Mouse (Mus musculus): ENCODE data around the gene Smpd3. TPM values are rescaled to one million over a fixed set of nuclear protein-coding genes. Genes with fewer than 3 reads are reported as not detected.
"Not testable (repeated sequence)": the region's sequence is repeated elsewhere in the genome, so short reads cannot be mapped to it uniquely, and the experiment has no call there.

Smpd3 gene
- polyA plus RNA-seq, 3 experiments from 2014 or later: not detected

DNA sequence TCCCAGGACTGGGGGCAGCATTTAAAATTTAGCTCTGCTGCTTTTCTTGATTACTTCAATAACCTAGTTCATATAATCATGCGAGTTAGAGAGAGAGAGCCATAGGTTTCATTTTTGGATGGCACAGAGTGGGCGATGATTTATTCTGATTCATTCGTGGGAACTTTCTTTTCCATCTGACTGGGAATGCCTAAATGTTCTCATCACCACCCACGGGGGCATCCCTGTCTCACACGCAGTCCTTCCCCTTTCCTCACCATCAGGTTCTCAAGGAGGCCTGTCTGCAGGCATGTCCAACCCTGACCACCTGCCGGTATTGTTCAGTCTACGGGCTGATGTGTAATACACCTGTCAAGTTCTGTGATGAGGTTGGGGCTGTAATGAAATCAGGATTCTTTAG, 16.4 kb downstream of the Smpd3 start:
- no peak for ATAC-seq

DNA sequence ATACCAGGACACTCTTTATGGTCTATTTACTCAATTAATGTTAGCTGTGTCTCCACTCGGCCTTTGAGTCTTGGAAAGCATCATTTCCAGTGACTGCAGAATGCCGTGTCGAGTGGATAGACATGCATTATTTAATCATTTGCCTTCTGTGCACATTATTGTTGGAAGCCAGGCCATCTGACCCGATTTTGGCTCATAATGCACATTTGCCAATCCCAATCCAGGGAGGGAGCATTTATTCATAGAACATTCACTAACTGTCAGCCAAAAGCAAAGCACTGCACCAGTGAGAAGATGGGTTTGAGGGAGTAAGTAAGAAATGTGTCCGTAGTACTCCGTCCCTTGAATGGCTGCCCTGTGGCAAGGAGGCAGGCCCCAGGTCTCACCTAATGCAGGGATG, 17.8 kb downstream of the Smpd3 start:
- ATAC-seq: no peak

DNA sequence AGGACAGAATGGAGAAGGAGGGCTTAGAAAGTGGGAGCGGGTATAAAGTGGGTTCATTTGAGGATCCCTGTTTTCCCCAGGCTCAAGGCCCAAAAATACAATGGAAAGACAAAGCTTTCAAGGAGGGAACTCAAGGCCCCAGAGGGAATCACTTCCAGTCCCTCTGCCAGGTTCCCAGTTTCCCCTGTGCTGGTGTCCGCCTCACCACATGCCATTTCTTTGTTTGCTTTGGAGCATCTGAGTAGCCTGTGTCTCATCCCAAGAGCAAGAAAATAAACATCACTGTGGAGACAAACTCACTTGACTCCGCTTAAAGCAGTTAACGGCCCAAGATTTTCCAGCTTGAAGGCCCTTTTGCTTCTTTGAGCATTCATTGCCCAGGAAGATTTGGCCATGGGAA, 20.7 kb downstream of the Smpd3 start:
- ATAC-seq: no peak

DNA sequence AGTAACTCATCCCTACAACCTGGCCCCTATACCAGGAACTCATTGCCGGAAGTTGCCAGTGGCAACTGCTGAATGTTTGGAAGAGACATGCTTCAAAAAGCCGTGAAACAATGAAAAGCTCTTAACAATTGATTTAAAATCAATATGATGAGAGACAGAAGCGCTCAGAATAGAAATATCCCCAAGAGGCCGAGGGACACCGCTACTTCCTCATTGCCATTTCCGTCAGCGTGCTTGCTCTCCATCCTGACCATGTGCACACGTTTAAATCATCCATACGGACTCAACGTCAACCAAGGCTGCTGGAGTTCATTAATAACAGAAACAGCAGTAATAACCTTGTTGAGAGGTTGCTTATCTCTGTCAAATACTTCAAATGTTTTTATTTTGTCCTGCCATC, 21.3 kb downstream of the Smpd3 start:
- ATAC-seq: no peak

DNA sequence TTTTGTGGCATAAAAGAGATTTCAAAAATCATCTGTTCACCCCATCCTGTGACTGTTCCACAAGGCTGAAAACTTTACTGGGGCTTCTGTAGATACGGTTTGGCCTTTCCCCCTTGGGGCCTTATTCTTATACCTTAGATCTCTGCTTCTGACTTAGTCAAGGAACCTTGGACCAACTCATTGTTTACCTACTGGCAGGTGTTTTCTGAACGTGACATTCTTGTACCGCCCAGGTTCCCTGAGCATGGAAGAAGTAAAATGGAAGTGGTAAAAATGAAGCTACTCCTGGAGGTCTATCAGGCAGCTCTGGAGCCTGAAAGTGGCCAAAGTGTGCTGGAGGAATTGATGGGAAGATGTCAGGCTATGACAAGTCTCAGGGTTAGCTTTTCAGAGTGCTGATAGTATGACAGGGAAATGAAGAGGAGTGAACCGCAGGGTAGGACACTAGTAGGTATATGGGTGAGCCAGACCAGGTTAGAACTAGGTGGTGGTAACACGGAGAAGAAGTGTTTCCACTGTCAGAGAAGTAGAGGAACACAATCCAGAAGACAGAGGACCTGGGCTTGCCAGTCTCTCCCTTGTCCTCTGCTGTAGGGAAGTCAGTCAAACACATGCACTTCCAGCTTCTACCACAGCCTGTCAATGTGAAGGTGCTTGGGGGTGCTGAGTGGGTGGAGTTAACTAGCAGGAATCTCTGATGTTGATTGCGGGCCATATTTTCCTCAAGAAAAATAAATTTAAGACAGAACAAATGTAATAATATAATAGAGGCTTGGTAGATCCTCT, 22.2 kb downstream of the Smpd3 start:
- no peak for ATAC-seq

DNA sequence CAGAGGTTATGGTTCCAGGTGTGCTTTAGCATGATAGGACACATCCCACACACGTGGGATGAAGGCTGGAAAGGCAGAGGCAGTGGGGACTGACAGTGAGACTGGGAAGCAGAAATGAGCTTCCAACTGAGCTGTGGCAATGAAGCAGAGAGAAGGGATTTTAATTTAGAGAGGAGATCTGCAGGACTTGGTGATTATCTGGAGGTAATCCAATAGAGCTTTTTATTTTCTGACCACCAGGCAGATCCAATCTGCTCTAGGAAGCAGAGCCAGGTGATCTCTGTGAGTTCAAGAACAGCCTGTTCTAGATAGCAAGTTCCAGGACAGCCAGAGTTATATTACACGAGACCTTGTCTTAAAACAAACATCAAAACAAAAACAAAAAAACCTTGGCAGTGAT, 24.0 kb downstream of the Smpd3 start:
- no peak for ATAC-seq

DNA sequence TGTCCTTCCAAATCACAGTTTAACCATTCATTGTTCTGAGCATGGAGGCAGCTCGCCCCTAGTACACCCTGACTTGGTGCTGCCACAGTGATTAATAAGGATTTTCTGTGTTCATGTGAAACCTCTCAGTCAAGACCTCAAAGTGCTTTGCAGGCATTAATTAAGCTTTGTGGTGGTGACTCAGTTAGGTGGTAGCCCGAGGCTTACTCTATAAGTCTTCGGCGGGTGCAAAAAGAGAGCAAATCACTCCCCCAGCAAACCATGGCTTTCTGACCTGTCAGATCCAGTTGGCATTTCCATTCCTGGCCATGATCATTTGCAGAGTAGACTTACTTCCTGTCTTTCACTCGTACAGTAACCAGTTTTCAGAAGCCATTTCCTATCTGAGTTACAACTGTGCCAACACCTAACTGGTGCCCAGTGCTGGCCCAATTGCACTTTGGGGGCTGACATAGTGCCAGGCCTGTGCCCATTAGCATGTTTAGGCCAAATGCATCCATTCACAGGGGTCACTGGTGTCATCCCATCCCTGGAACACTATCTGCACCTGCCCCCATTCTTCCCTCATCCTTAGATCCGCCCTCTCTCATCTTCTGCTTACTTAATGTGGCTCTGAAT, 24.6 kb downstream of the Smpd3 start:
- no peak for ATAC-seq

DNA sequence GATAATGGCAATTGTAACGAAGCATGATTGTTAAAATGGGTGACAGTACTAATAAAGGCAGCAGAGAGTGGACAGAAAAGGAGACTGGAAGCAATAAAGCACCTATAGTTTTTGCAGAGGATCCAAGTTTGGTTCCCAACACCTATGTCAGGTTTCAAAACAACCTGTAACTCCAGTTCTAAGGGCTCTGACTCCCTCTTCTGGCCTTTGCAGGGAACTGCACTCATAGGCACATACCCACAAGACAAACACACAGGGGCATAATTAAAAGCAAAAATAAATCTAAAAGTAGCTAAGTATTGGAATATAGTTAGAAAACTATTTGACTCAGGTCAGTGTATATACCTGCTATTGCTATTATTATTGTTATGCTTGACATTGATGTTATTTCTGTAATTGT, 25.8 kb downstream of the Smpd3 start:
- ATAC-seq: no peak

DNA sequence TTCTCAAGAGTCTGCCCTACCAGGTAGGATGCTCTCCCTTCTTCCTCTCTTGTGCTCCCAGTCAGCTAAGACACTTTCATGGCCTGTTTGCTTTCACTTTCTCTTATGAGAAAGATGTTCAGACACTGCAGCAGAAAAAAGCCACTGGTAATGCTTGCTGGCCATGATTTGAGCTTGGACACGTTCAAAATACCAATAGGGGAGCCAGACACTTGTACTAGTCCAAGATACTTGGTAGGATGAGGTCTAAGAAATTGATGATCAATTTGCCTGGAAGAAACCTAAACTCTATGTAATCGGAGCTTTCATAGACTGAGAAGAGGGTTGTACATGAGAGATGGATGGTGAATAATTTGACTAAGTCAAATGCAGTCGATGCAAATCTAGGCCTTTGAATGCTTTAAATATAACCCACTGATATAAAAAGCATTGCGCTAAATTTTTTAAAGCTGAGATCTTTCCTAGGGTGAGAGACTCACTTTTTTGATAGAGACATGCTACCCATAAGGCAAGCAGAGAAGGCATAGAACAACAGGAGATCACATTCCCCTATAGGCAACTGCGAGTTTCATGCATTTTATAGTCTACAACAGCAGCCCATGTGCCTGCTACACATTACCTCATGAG, 27.6 kb downstream of the Smpd3 start:
- ATAC-seq: no peak

DNA sequence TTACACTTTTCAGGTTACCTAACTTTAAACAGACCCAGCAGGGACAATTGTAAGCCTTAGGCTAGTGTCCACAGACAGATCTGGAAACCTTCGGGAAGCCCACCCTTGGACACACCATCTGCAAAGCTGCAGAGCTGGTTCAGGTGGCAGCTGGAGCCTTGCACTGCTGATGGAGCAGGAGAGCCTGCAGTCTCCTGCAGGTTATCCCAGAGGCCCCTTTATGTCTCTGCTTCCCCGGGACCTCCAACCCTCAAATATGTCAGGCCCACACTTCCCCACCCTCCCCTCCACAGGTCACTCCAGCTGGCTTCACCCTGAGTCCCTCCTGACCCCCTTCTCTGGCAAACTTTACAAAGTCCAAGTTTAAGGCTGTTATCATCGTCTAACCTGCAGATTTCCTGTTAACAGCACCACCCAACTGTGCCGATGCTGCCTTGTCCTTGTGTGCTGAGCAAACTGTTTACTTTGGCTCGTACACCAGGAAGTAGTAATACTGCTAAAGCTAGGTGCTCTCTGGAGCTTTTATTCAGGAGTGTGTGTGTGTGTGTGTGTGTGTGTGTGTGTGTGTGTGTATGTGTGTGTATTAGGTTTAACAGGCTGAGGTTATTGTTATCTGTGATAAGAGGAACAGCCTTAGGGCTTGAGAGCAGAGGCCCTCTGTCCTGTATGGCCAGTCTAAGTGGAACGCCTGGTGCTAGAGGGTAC, 29.6 kb downstream of the Smpd3 start:
- ATAC-seq: not testable (repeated sequence)

DNA sequence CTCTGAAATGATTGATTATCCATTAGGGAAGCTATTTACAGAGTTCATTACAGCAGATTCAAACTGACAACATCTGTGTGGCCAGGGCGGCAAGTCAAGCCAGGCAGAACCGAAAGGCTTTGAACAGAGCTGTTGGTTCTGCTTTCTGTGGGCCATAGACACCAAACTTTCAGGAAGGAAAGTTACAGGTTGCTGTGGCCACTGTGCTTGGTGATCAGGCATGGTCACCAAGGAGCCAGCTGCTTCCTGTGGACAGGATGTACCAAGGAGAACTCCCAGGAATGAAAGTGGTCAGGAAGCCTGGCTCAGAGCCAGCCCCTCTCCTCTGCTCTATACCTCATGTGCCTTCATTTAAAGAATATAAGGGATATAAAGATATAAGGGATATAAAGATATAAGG, 30.2 kb downstream of the Smpd3 start:
- no peak for ATAC-seq

DNA sequence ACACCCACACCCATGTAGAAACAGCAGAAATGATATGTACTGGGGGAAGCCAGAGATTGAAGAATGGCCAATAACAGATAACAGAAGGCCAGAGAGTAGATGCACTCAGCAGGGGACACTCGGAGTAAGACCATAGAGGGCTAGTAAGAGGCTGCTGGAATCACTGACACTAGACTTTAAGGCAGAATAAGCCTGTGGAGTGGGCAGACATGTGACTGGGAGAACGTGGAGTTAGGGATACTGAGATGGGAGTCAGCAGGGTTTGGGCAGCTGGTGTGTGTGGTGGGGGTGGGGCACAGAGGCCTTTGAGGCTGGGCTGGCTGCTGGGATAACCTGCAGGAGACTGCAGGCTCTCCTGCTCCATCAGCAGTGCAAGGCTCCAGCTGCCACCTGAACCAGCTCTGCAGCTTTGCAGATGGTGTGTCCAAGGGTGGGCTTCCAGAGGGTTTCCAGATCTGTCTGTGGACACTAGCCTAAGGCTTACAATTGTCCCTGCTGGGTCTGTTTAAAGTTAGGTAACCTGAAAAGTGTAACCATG, 31.0 kb downstream of the Smpd3 start:
- ATAC-seq: not testable (repeated sequence)

DNA sequence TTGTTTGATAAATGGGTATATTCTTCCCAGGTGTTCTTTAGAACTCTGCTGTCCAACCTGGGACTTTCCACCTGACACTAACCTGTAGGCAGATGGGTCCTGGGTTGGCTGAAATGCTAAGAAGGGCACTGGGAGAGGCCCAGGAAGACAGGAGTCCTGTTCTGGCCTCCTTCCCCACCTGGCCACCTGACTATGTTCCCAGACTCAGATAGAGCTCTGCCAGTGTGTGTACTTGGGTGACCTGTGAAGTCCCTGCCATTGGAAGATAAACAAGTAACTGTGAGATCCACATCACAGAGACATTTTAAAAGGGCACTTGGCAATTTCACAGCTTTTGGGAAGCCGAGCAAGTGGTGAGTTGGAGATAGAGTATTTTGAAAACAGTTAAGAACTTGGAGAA, 31.7 kb downstream of the Smpd3 start:
- no peak for ATAC-seq

DNA sequence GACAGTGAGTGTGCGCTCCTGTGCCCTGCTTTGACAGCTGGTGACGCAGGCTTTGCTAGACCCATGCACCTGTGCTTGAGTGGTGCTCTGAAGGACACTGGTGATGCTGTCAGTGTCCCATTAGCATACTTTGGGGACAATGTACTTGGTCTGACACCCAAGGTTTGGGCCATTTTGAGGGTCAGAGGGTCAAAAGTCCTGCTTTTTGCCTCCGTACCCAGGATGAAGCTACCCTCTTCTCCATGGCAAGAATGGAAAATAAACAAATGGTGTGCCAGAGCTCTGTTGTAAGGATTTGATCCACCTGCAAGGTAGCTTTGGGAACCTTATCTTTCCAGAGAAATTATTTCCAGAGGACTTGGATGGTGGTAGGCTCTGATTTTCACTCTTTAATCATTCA, 32.5 kb downstream of the Smpd3 start:
- no peak for ATAC-seq

DNA sequence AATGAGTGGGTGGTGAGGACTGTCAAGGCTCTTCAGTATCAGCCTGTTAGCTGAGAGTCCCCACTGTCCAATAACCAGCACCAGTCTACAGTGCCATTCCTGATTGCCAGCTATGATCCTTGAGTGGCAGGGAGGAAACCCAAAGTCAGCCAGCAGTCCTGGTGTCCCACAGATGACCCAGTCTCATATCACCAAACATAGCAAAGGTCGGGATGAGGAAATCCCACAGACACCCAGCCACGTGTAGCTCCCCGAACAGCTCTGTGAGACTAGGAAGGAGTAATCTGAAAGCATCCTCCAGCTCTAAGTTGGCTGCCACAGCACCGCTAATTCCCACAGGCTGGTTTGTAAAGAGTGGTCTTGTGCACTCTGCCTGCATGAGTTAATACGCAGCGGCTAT, 33.5 kb downstream of the Smpd3 start:
- ATAC-seq: no peak

DNA sequence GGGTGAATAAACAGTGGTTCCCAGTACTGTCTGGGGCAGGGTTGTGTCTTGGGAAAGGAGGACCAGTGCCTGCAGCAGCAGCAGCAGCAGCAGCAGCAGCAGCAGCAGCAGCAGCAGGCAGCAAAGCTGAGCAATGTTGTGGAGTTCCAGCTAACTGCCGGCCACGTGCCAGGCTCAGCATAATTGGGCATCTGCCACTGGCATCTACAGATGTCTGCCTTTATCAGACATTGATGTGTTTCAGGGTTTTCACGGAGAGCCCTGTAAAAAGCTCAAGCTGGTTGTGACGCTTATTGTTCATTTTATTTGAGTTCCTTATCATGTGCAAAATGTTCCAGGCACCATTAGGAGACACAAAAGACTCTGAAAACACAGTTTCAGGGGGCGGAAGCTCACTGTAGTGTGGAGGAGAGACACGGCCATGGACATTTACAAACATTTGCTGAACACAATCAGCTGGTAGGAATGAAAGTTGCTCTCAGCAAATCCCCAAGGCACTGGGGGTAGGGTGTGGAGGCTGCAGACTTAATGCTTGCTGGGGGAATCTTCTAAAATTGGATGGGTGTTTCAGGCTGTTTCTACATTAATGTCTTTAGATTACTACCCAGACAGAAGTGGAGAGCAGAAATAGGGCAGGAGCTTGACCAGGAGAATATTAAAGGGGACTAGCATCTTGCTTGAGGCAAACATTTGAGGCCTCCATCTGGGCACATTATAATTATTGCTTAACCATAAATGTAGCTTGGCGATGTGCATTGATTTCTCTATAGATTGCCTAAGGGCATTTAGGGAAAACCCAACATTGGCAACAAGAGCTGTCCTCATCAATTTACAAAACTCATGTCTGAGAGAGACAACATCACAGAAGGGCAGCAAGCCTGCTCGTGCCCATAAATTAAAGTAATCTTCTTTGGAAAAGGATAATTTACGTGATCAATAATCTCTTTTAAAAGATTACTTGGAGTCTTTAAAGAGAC, 36.8 kb downstream of the Smpd3 start:
- ATAC-seq: no peak

DNA sequence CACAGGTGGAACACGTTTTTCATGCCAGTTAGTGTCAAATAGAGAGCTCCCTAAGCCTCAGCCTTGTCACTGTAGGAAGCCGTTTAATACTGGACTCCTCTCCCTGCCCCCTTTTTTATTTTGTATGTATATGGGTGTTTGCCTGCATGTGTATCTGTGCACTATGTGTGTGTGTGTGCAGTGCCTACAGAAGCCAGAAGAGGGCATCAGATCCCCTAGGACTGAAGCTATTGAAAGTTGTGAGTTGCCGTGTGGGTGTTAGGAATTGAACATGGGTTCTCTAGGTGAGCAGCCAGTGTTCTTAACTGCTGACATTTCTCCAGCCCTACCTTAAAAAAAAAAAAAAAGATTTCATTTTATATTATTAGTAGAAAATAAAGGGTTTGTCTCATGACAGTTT, 38.1 kb downstream of the Smpd3 start:
- ATAC-seq: no peak

DNA sequence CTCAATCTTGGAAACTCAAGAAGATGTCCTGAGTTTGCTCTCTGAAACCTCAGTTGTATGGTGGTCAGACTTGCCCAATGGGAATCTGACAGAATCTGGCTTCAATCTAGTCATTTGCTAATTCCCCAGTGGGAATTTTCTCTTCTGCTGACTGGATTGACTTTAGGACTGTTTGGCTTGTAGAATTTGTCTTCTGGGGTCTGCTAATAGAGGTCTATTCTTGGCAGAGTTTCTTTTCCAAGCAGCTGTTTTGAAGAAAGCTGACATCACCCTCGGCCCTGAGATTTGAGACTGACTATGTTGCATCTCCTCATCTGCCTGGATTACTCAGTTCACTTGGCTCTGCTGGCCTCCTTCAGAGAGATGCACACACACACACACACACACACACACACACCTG, 38.9 kb downstream of the Smpd3 start:
- no peak for ATAC-seq

DNA sequence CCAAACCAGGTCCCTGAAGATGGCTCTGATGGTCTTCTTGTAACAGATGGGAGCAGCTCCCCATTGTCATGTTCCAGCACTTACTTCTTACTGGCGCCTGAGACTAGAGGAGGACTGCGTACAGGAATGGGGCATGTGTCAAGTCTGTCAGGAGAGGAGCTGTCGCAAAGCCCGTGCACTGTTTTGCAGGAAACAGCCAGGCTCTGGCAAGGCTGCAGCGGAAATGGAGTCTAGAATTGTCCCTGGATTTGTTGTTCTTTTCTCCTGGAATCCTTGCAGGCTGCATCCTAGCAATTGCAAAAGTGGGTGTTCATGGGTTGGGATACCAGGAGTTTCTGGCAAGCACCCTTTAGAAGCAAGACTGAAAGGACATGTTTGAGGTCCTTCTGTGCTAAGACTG, 39.5 kb downstream of the Smpd3 start:
- no peak for ATAC-seq

DNA sequence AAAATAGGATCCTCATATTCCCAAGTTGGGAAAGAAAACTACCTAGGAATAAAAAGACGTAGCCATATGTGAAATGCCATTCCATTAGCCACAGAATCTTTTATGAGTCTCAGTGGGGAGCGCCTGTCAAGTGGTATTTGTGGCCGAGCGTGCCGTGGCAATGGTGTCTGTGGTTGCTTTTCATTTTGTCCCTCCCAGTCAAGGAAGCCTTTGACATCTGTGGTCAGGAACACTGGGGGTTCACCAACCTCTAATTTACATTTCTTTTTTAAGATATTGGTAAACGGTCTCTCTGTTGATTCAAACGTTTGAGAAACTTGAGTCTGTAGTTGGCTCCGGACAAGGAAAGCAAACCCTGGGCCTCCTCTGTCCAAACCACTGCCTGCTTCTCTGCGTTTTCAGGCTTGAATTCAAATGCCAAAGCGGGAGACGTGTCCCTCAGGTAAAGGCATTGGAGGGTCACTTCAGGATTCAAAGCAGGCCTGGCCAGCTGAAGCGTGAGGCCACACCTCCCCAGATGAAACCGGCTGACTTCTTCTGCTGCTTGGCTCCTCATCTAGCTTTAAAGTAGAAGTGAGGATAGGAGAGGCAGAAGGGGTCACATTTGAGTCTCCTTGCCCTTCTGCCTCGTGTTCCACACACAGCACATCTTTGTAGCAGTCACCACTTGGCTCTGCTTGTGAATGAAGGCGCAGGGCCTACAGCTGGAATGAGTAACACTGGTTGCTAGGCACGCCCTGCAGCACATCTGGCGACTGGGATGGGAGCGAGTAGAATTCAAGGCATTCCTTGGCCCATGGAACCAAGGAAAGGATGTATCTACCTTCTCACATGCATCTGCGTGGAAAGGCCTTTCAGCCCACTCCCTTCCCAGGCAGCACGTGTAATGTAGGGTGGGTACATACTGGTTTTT, 45.0 kb downstream of the Smpd3 start:
- no peak for ATAC-seq

DNA sequence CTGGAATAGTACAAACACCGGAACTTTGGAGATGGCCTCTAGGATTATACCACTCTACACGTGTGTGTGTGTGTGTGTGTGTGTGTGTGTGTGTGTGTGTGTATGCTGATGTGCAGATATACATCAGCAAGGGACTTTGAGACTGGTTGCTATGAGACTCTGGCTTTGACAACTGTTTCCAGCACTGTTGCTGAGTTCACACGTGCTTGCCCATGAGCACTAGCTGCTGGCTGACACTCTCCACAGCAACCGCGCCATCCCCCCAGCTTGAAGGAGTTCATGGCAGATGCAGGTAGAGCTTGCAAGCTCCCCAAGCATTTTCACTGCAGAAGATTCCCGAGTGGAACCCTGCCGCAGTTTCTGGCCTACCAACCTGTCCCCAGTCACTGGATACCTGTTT, 48.3 kb downstream of the Smpd3 start:
- ATAC-seq: no peak
